Mouse (Mus musculus) embryo, embryonic 9.5 days (tissue): Measurements from ENCODE around the gene Pxt1.
"Not testable (repeated sequence)": the region's sequence is repeated elsewhere in the genome, so short reads cannot be mapped to it uniquely, and the experiment has no call there.

Experiments used
- DNase-seq: peaks from one replicate; pipeline ENCODE4 v3.0.0-alpha.2; 2017; ENCODE audit errors: extremely low spot score

Pxt1 gene

DNA sequence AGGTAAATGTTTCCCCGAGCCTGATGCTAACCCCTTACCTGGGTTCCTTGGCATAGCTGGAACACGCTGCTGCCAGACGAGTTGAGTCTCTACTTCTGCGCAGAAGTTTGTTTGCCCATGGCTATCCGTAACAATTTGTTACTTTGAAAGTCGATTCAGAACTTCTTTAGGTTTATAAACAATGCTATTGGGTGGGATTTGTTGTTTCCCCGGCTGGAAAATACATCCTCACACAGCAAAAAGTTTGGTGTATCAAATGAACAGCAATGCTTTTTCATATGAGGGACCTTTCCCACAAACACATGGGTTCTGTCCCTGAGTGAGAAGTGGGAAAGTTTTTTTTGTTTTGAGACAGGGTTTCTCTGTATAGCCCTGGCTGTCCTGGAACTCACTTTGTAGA lies at the start of gene Pxt1:
TSS of gene Pxt1 (minus strand) at position 101 of the 400 bp plus-strand sequence.
- DNase-seq: no peak

DNA sequence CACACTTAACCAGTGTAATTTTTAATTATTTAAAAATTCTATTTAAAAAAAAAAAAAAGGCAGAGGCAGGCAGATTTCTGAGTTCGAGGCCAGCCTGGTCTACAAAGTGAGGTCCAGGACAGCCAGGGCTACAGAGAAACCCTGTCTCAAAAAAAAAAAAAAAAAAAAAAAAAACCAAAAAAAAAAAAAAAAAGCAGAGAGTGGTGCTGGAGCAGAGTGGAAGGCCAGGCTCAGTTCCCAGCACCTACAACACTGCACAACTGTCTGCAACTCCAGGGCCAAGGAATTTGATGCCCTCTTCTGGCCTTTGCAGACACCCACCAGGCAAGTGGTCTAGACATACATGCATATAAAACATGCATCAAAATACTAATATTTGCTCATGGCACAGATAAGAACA lies 49.4 kb upstream of the Pxt1 start:
- not testable (repeated sequence) for DNase-seq

DNA sequence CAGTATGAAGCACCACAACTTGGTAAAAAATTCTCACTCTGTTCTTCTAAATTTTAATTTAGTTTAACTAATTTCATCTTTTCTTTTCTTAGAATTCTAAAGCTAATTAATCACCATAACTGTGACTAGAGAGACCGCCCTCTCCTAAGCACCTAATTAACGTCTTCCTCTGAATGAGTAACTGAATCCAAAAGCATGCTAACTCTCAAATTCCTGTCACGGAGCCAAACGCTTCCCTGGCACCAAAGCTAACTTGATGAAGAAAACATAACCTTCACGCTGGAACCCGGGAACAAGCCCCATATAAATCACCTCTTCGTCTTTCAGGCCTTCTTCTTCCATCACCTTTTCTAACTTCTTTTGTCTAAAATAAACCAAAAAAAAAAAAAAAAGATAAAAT lies 48.5 kb upstream of the Pxt1 start:
- DNase-seq: no peak

DNA sequence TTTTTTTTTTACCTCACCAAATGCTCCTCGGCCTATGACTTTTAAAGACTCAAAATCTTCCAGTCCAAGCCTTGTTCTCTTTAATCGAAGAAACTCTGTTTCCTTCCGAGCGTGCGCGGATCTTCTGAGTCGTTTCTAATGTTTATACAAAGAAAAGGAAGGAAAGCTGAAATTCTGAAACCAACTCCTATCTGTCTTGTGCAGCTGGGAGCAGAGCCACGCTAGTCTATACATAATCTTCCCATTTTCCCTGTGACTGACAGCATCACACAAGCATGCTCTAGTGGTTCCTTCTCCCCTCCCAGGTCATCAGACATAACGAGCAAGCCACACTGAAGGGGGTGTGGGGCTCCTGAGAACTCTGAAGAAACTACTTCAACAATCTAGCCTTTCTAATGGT lies 47.6 kb upstream of the Pxt1 start:
- no peak for DNase-seq

DNA sequence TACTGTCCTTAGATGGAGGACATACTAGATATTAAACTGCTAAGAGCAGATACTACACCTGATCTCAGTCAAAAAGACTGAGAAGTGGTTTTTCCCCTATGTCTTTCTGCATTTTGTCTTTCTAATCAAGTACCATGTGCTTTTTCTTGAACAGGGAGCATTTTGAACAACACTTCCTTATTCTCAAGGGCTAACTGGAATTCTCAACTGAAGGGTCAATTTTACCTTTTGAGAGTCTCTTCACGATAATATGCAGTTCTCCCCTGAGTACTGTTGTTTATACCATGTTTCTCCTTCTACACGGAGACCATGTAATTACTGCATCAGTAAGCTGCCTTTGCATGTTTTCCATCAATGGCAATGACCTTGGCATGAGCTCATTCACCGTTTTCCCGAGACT lies 46.4 kb upstream of the Pxt1 start:
- no peak for DNase-seq

DNA sequence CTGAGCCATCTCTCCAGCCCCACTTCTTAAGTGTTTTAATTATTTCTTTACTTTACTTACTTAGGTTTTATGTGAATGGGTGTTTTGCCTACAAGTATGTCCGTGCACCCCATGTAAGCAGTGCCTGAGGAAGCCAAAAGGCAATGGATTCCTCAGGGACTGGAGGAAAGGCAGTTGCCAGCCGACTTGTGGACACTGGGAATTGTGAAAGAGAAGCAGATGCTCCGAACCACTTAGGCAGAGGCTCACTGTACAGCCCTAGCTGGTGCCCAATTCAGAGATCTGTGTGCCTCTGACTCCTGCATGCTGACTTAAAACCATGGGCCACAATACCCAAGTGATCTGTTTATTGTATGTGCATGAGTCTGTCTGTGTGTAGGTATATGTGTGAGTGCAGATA lies 45.4 kb upstream of the Pxt1 start:
- no peak for DNase-seq

DNA sequence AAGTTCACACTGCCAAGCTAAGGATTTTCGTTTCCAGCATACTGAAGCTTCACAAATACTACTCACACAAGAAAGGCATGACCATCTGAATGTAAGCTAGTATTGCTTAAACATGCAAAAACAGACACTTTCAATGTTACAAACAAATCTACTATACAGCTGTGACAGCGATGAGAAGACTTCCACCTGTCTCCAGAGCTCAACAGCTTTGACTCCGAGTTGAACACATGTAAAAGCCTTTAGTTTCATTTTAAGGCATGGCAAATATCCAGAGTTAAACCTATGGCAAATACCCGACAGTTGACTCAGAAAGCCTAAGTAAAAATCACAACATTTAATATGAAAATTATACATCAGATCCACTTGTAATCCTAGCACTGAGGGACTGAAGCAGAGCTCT lies 44.7 kb upstream of the Pxt1 start:
- DNase-seq: no peak

DNA sequence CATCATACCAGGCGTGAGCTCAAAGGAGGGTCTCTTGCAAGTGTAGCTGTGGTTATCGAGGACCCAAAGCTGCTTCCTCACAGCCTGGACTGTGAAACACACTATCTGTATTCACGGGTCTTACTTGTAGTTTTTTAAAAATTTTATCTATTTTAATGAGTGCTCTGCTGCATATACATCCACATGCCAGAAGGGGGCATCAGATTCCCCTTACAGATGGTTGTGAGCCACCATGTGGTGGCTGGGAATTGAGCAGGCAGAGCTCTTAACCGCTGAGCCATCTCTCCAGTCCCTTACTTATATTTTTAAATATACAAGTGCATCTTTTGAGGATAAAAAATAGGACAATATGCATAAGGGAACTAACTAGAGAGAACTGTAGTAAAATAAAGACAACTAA lies 44.1 kb upstream of the Pxt1 start:
- DNase-seq: peak; percentile 31

DNA sequence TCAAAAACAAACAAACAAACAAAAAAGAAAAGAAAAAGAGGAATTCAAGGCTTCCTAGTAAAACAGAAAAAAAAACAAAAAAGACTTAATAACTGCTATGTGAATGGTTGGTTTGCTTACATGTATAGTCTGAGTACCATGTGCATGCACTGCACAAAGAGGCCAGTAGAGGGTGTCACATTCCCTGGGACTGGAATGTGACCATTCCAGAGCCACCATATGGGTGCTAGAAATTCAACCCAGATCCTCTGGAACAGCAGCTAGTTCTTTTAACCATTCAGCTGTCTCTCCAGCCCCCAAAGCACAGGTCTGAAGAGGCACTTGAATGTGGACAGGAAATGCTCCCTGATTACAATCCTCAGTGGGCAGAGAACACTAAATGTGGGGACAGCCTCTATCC lies 43.2 kb upstream of the Pxt1 start:
- no peak for DNase-seq

DNA sequence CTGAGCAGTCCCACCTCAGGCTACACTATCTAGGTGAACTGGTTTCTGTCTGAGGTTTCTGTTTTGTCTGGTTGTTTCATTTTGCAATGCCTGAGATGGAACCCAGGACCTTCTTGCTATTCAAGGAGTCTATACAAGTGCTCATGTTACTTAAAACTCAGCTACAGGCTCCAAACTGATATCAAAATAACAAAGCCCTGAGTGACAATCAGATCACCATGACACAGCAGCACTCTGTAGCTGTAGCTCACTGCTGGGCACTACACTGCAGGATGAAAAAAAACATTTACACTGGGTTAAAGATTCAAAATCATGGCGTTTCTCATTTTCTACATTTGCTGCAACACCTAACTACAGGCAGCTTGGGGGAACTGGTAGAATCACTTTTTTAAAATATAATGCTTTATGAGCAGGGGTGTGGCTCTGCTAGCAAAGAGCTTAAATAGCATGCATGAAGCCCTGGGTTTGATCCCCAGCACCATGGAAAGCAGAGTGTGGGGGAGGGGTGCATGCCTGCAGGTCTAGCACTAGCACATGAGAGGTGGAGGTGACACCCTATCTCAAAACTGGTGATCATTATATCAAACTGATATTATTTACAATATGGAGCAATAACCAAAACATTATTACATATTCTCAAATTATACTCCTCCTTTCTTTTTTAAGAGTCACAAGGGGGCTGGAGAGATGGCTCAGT lies 41.2 kb upstream of the Pxt1 start:
- DNase-seq: no peak

DNA sequence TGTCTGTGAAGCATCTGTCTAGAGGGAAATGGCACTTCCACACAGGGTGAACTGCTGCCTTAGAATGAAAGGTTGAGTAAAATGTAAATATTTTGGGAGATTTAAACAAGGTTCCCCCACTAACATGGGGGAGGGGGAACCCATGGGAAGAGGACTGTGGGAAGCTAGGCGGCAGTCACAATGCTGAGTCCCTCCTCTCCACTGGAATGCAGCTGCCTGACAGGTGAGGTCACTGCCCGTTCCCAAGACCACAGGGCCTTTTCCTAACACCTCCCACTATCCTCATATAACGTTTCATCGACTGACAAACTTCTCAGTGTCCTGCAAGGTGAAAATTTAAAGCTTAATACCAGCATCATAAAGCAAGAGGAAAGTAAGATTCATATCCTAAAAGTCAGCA lies 39.0 kb upstream of the Pxt1 start:
- DNase-seq: no peak

DNA sequence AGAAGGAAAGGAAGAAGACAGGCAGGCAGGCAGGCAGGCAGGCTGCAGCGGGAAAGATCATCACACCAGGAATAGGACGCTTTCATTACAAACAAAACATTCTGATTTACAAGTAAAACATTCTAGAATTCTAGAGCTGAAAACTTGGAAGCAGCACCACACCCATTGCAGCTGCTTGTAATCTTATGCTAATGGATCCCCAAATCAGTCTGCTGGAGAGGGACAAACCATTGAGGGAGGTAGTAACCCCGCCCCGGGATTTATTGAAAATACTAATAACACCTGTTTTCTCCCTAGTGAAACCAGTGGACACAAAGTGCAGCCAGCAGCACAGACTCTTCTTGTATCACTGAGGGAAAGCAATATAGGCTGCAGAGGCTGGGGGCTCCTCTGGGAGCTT lies 37.4 kb upstream of the Pxt1 start:
- no peak for DNase-seq

DNA sequence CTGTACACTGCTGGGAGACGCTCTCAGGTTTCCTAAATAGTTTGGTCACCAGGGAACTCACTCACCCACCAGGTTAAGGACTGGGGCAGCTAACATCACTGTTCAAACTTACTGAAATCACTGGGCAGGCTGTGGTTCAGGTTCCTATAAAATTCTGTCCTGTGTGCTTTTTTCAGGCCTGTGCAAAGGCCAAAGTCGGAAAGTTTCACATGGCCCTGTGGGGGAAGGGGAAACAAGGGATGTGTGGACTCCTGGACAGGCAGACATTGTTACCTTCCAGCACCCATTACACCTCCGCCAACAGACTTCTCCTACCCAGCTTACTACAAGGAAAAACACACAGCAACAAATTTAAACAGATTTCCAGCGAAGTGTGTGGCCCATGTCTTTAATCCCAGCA lies 35.5 kb upstream of the Pxt1 start:
- no peak for DNase-seq

DNA sequence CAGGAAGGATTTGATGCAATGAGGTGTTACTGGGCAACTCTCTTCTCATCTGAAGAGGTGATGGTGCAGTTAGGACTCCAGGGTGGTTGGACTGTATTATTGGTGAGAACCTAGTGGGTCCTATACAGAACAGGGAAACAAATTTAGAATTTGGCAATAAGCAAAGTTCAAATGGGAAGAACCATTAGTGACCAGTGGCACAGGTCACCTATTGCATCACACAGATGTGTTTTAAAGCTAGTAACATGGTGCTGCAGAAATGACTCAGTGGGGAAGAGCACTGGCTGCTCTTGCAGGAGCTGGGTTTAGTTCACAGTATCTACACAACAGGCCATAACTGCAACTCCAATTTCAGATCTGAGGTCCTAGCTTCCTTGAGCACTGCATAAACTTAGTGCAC lies 26.5 kb upstream of the Pxt1 start:
- DNase-seq: no peak

DNA sequence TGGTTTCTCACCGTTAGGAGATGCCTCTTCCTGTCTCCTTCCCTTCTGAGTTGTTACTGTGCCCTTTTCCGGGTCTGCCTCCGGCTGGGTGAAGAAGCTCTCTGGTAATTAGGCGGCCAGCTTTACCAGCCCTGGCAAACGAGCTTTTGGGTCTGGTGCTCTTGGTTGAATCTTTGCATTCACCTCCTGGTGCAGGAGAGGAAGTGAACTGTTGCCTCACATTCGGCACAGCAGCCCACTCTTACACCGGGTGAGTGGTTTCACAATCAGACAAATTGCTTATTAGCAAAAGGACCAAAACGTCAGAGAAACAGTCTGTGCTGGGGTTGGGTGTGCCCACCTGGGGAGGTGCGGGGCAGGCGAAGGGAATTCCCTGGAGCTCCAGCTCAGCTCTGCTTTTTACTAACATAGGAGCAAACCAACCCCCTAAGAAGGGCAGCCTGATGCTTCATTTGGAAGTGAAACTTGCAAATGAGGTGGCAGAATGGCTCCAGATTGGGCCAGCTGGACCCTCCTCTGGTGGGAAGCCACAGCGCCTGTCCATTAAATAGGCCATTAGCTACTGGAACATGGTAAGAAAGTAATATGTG lies 23.5 kb upstream of the Pxt1 start:
- DNase-seq: no peak

DNA sequence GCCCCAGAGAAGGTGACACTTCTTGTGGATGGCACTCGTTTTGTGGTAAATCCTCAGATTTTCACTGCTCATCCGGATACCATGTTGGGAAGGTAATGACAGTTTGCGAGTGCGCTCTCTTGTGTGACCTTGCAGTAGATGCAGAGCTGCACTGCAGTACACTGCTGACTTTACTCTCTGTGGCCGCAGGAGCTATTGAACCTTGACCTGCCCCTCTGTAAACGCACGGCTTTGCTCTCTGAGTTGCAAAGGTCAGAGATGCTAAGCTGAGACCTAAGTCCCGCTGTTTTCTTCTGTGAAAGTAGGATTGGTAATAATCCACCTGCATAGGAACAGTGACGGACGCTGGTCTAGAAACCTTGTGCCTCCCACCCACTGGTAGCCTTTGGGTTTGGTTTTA lies 18.0 kb upstream of the Pxt1 start:
- no peak for DNase-seq

DNA sequence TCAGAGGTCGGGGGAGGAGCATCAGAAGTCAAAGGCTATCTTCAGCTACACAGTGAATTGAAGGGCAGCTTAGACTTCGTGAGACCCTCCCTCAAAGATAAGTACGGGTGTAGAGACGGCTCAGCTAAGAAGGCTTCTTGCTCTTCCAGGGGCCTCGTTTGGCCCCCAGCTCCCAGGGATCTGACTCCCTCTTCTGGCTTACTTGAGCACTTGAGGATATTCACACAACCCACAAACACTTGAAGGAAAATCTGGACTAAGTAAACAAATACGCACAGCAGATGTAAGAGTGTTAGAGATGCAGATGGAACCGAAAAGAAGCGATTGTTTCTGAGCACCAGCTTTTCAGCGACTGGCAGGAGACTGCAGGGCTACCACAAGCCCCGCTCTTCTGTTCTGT lies 17.0 kb upstream of the Pxt1 start:
- DNase-seq: no peak

DNA sequence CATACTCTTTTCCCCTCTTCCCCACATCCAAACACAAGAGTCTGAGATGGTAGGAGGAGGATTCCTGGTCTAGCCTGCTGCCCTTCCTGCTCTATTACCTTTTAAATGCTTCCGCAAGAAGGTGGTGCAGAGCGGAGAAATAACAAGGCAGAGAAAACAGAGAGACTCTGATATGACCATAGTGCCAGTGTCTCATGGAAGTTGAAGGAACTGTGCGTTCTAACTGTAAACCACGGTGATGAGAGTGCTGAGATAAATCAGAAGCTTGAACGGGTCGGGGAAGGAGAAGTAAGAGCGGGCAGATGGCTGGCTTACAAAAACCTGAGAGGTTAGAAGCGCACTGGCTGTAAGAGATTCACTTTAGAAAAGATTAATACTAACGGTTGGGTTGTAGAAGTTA lies 10.8 kb upstream of the Pxt1 start:
- DNase-seq: no peak

DNA sequence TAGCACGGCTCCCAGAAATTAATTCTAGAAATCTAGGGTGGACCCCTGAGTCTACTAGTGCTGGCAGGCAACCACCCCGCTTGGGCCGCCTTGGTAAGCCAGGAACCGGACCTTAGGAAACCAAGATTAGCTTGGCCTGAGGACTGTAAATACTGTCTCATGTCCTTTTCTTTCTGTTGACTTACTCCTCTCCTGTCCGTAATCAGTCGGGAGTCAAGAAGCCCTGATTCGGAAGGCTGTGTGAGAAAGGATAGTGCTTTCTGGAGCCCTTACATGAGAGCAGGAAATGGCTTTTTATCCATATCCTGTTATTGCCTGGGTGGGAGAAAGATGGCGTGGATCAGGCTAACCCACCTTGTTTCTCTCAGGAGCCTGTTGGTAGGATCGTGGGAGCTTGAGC lies 9.6 kb upstream of the Pxt1 start:
- DNase-seq: peak; percentile 14

DNA sequence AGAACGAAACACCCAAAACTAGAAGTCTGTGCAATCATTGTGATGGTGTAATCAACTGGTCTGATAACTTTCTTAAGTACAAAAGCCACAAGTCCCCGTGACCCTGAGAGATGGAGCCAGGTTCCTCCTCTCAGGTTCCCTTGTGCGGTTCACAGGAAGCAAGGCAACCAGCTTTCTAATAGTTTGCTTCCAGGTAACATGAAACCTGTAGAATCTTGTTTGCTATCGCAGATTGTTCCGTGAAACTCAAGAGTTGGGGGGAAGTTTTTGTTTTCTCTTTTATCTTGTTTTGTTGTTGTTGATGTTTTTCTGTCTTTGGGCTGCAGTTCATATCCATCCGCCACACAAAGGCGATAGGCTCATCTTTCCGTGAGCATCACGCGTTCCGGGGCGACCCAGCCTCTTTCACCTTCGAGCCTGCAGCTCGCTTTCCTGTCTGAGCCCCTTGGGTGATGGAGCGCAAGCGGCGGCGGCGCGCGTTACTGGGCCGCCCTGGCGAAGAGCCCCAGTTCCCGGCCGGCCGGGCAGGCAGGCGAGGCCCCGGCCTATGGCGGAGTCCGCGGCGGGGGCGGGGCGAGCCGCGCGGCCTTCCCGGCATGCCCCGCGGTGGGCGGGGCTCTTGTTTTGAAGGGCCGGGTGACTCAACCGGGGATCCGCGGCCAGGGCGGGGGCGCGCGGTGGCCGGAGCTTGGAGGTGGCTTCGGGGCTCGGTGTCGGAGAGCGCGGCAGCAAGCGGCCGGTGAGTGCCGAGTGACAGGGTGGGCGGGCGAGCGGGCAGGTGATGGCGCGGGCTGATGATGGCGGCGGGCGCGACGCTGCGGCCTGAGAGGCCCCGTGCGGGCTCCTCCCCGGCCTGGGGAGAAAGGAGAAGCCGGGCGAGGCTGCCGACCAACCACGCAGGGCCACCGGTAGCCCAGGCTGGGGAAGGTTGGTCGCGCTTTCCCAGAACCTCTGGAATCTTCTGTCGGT lies 8.5 kb upstream of the Pxt1 start, which contains the start of gene Kctd20:
TSS of gene Kctd20 (plus strand) at position 120 of the 969 bp plus-strand sequence.
- peak; percentile 97 for DNase-seq

DNA sequence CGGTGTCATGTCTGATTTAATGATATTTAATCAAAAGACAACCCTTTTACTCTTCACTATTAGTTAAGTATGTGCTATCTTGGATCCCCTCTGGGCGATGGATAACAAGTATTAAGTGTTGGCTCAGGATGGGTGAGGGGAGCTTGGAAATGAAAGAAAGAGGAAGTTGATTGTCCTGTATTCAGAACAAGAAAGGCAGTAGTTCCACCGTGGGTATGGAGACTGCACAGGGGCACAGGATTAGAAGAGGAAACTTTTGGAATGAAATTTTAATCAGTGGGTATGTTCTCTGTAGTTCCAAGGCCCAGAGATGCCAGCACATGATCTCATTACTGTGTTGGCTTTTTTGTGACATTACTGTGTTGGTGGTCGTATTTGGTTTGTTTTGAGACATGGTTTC lies 7.1 kb upstream of the Pxt1 start:
- no peak for DNase-seq

DNA sequence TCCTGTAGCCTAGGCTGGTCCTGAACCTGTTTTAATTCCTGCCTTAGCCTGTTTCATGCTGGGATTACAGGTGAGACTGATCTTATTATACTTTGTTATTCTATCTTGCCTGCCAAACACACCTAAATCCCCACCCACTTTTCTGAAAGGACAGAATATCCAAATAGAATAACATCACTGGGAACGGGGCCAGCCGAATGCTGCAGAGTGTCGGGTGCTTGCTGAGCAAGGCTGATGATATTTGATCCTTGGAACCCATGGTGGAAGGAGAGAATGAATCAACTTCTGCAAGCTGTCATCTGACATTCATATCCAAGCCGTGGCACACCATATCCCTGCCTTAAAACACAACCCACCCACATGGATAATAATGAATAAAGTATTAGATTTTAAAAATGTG lies 5.0 kb upstream of the Pxt1 start:
- DNase-seq: no peak
